Mouse (Mus musculus) urinary bladder, postnatal 25 days (tissue): Measurements from ENCODE around the gene Tirap.
A peak's percentile ranks its signal among the peaks of the same experiment; 100 is the strongest.

ENCODE experiments used
- DNase-seq: peaks from one replicate; pipeline ENCODE4 v3.0.0; 2022; ENCODE audit warnings: low spot score

The Tirap gene

GRCm38 (mm10) chr9:35199772-35200471, at the start of gene Tirap, which contains the start of gene Srpr:
Gene Tirap, minus strand, starts transcription at chr9:35200291.
Gene Srpr, plus strand, starts transcription at chr9:35200175.
- DNase-seq: peak; percentile 94

GRCm38 (mm10) chr9:35249476-35249875, 49.4 kb upstream of the Tirap start:
- DNase-seq: no peak

- DNase-seq: no peak
Observed at GRCm38 (mm10) chr9:35247405-35247804, 47.3 kb upstream of the Tirap start.

- DNase-seq: no peak
Observed at GRCm38 (mm10) chr9:35239734-35240133, 39.6 kb upstream of the Tirap start.

GRCm38 (mm10) chr9:35238915-35239571, 39.0 kb upstream of the Tirap start:
- DNase-seq: no peak

- DNase-seq: no peak
Observed at GRCm38 (mm10) chr9:35238371-35238770, 38.3 kb upstream of the Tirap start.

- DNase-seq: no peak
Observed at GRCm38 (mm10) chr9:35235996-35236395, 35.9 kb upstream of the Tirap start.

GRCm38 (mm10) chr9:35228671-35229070, 28.6 kb upstream of the Tirap start:
- DNase-seq: no peak

GRCm38 (mm10) chr9:35223466-35223865, 23.4 kb upstream of the Tirap start:
- DNase-seq: no peak

- DNase-seq: no peak
Observed at GRCm38 (mm10) chr9:35217963-35218362, 17.9 kb upstream of the Tirap start.

GRCm38 (mm10) chr9:35211573-35212511, 11.8 kb upstream of the Tirap start:
- no peak for DNase-seq

GRCm38 (mm10) chr9:35210542-35211474, 10.7 kb upstream of the Tirap start, which contains the start of gene Foxred1:
Gene Foxred1, minus strand, starts transcription at chr9:35211055.
- peak; percentile 97 for DNase-seq

- no peak for DNase-seq
Observed at GRCm38 (mm10) chr9:35204421-35204820, 4.3 kb upstream of the Tirap start.

GRCm38 (mm10) chr9:35203536-35203935, 3.4 kb upstream of the Tirap start:
- DNase-seq: no peak

GRCm38 (mm10) chr9:35200529-35201060, 504 bp upstream of the Tirap start:
- no peak for DNase-seq

- no peak for DNase-seq
Observed at GRCm38 (mm10) chr9:35198945-35199771, 933 bp downstream of the Tirap start.

- no peak for DNase-seq
Observed at GRCm38 (mm10) chr9:35198351-35198750, 1.7 kb downstream of the Tirap start.

- DNase-seq: no peak
Observed at GRCm38 (mm10) chr9:35197625-35198024, 2.5 kb downstream of the Tirap start.

GRCm38 (mm10) chr9:35194048-35194447, 6.0 kb downstream of the Tirap start:
- no peak for DNase-seq

GRCm38 (mm10) chr9:35192983-35193542, 7.0 kb downstream of the Tirap start:
- DNase-seq: no peak
